Mouse (Mus musculus): ENCODE measurements at regions not wholly inside any gene's neighbourhood (a gene's known extent, or its start where the extent isn't known, plus 50 kb on each side); places are given as distances from the start of the nearest gene placed in this dataset.

DNA sequence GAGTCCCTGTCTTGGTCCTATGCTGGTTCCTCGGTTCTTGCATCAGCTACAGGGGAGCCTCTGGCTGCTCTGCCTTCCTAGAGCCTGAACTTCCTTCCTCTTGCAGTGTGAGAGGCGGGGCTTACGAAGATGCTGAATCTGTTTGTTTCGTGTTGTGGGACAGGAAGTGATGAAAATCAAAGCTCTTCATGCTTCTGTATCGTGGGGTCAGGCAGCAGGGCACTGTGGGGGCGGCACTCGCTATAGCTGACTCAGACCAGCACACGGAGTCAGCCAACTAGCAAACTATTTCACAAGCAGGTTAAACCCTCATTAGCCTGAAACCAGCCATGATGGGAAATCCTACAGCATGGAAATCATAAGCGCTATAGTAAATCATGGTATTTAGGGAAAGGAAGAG, 208.8 kb downstream of the Efnb2 start:
- TF ChIP-seq CTCF (IDR thresholded peaks at IDR 0.05; ENCODE audit: borderline replicate concordance, insufficient read depth, low read length) = no peak
- no peak for TF ChIP-seq POLR2A (IDR thresholded peaks at IDR 0.05; ENCODE audit: low read depth, low read length)

All from embryonic fibroblast, embryonic 13.5 days (primary cell).